In genomic region chr14:49721281-49721680, GRCm38 (mm10) we compare ENCODE assay signal across 21 mouse cellular contexts.
"Had no signal": no experiment of that assay in that cellular context is flagged by ENCODE, and none has a peak within 500 bp of the region (broad histone marks: within the 10 kb centered on the region; RNA-seq: fewer than 3 reads in every experiment).

No protein-coding gene starts in this region.

- H3K9ac ChIP-seq: liver, embryonic 15.5 days; liver, postnatal 0 days; lung, embryonic 15.5 days; midbrain, embryonic 13.5 days; neural tube, embryonic 13.5 days; neural tube, embryonic 15.5 days had no signal

- H3K27me3 ChIP-seq: liver, embryonic 15.5 days; lung, embryonic 15.5 days; megakaryocyte, embryonic 14.5 days; midbrain, embryonic 13.5 days; neural tube, embryonic 13.5 days; neural tube, embryonic 15.5 days had no signal

- H3K4me3 ChIP-seq: liver, embryonic 15.5 days; lung, embryonic 15.5 days; megakaryocyte, embryonic 14.5 days; midbrain, embryonic 13.5 days; neural tube, embryonic 13.5 days; neural tube, embryonic 15.5 days had no signal

- H3K4me2 ChIP-seq: liver, embryonic 15.5 days; lung, embryonic 15.5 days; midbrain, embryonic 11.5 days; midbrain, embryonic 13.5 days; neural tube, embryonic 13.5 days; neural tube, embryonic 15.5 days had no signal

- ATAC-seq: liver, postnatal 0 days; lung, postnatal 0 days; midbrain, embryonic 13.5 days had no signal

- H3K4me1 ChIP-seq: liver, embryonic 15.5 days; lung, embryonic 15.5 days; megakaryocyte, embryonic 14.5 days; midbrain, embryonic 13.5 days; neural tube, embryonic 13.5 days; neural tube, embryonic 15.5 days had no signal

- H3K27ac ChIP-seq: liver, embryonic 15.5 days; lung, embryonic 15.5 days; macrophage; midbrain, embryonic 13.5 days; neural tube, embryonic 13.5 days; neural tube, embryonic 15.5 days had no signal

- DNase-seq: liver, postnatal 0 days; lung, adult 2 months; lung, postnatal 14 days; lung, postnatal 36 days; retina, postnatal 1 day; right cerebral cortex, adult 18-20 months; right cerebral cortex, postnatal 25 days; right cerebral cortex, postnatal 4 days; spleen, adult 18-20 months; thymus, adult 18-20 months; thymus, postnatal 14 days; thymus, postnatal 36 days had no signal

- H3K9me3 ChIP-seq: liver, embryonic 15.5 days; lung, embryonic 15.5 days; megakaryocyte, embryonic 14.5 days; midbrain, embryonic 13.5 days; neural tube, embryonic 13.5 days; neural tube, embryonic 15.5 days had no signal

- H3K36me3 ChIP-seq: liver, embryonic 15.5 days; lung, embryonic 15.5 days; midbrain, embryonic 13.5 days; neural tube, embryonic 13.5 days; neural tube, embryonic 15.5 days had no signal
